Mouse (Mus musculus) T-helper 2 cell (primary cell): ENCODE data around the gene Hps3.
"Not testable (repeated sequence)": the region's sequence is repeated elsewhere in the genome, so short reads cannot be mapped to it uniquely, and the experiment has no call there.

ENCODE experiments used
- in situ Hi-C: fragments of 300-600 bp; cut with MboI, MseI; formaldehyde crosslinking; loops from one replicate; pipeline ENCODE4 v1.15.1; 2025; ENCODE audit warnings: high pct_unique_total_duplicates

The Hps3 gene

DNA sequence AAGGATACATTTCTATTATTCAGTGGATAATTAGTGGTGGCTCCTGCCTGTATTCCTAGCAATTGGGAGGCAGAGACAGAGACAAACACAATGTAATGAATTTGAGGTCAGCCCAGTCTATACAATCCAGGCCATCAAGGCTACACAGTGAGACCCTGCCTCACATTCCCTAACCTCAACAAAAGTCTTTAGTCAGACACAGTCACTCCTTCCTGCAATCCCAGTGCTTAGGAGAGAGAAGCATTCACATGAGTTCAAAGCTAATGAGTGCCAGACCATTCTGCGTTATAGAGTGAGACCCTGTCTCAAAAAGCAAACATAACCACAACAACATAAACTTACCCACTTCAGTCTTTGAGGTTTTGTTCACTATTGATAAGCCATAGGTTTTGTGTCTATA is 81.7 kb downstream of the Hps3 start:
- in situ Hi-C loops, result loop anchor here (25.0 kb wide), 1 partner anchor 1116 kb away; no protein-coding TSS in a partner anchor

DNA sequence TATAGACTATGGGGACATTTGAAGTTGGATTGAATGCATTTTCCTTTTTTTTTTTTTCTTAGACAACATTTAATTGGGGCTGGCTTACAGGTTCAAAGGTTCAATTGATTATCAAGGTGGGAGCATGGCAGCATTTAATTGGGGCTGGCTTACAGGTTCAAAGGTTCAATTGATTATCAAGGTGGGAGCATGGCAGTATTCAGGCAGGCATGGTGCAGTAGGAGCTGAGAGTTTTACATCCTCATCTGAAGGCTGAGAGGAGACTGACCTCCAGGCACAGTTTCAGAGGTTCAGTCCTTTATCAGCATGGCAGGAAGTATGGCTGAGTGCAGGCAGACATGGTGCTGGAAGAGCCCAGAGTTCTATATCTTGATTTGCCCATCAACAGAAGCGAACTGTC is 85.7 kb downstream of the Hps3 start:
- in situ Hi-C loops, result not testable (repeated sequence)

GRCm38 (mm10) chr3:19948552-19948951 is 86.6 kb downstream of the Hps3 start:
- in situ Hi-C loops, result no loop called here
